Mouse (Mus musculus) G1E (cell line): Measurements from ENCODE around the gene Lats2.

Experiments
- CTCF ChIP-seq: IDR thresholded peaks from 2 replicates; pipeline ENCODE4 v1.5.1; 2012; ENCODE audit warnings: low read depth, low read length, inconsistent platforms, mixed read lengths
- GATA1 ChIP-seq: IDR thresholded peaks from 2 replicates; pipeline ENCODE4 v1.6.1; 2012; ENCODE audit warnings: borderline replicate concordance, low read length, inconsistent platforms, mixed read lengths

- TF ChIP-seq CTCF (no peak), GATA1 (no peak)
Measured at GRCm38 (mm10) chr14:57692517-57693130, 65.6 kb downstream of the Lats2 start.
